Mouse (Mus musculus) myocyte (in vitro differentiated cells): ENCODE data around the gene Iqsec1. TPM values are rescaled to one million over a fixed set of nuclear protein-coding genes. Genes with fewer than 3 reads are reported as not detected.

ENCODE experiments used
- H3K27me3 ChIP-seq: one replicate; pipeline ENCODE4 v1.6.1; 2011; ENCODE audit not compliant: control insufficient read depth, insufficient read depth, insufficient read length
- H3K36me3 ChIP-seq: one replicate; pipeline ENCODE4 v1.6.1; 2011; ENCODE audit not compliant: control insufficient read depth, insufficient read depth
- H3K4me2 ChIP-seq: one replicate; pipeline ENCODE4 v1.6.1; 2011; ENCODE audit warnings: low read depth, control low read depth
- H3K4me3 ChIP-seq: one replicate; pipeline ENCODE4 v1.5.1; 2011; ENCODE audit warnings: mild to moderate bottlenecking, control low read depth, moderate library complexity
- H3K79me2 ChIP-seq: one replicate; pipeline ENCODE4 v1.6.1; 2011; ENCODE audit not compliant: control insufficient read depth, insufficient read depth
- H3ac ChIP-seq: one replicate; pipeline ENCODE4 v1.6.1; 2011; ENCODE audit not compliant: control insufficient read depth, insufficient read length
- CEBPB ChIP-seq: IDR thresholded peaks from 2 replicates; pipeline ENCODE4 v1.6.1; 2011; ENCODE audit warnings: mild to moderate bottlenecking, moderate library complexity; ENCODE audit not compliant: poor library complexity, insufficient read depth, severe bottlenecking
- E2F4 ChIP-seq: IDR thresholded peaks from one replicate; pipeline ENCODE4 v1.6.1; 2011; ENCODE audit warnings: mild to moderate bottlenecking, control low read depth, moderate library complexity; ENCODE audit not compliant: insufficient read depth
- MAX ChIP-seq: IDR thresholded peaks from one replicate; pipeline ENCODE4 v1.6.1; 2011; ENCODE audit warnings: low read depth, mild to moderate bottlenecking, control low read depth
- MYOD1 ChIP-seq, 3 experiments: IDR thresholded peaks; one replicate each; pipeline ENCODE4 v1.6.1; 2011; ENCODE audit warnings: control low read depth in 2 of 3, low read depth in 2 of 3, mild to moderate bottlenecking in 2 of 3, moderate library complexity in 1 of 3; ENCODE audit not compliant: insufficient read length in 2 of 3, control insufficient read depth in 1 of 3
- MYOG ChIP-seq, 3 experiments: IDR thresholded peaks; one replicate each; pipeline ENCODE4 v1.6.1; 2011; ENCODE audit warnings: control low read depth in 2 of 3, low read depth in 2 of 3, mild to moderate bottlenecking in 2 of 3; ENCODE audit not compliant: insufficient read length in 2 of 3, control insufficient read depth in 1 of 3, insufficient read depth in 1 of 3
- POLR2A ChIP-seq: IDR thresholded peaks from one replicate; pipeline ENCODE4 v1.6.1; 2011; ENCODE audit warnings: low read depth, mild to moderate bottlenecking, control low read depth, moderate library complexity; ENCODE audit not compliant: insufficient read length
- POLR2AphosphoS2 ChIP-seq: IDR thresholded peaks from one replicate; pipeline ENCODE4 v1.6.1; 2011; ENCODE audit warnings: low read depth, control low read depth; ENCODE audit not compliant: insufficient read length
- REST ChIP-seq: IDR thresholded peaks from one replicate; pipeline ENCODE4 v1.6.1; 2011; ENCODE audit warnings: mild to moderate bottlenecking, control low read depth, moderate library complexity; ENCODE audit not compliant: insufficient read depth, insufficient read length
- SRF ChIP-seq: IDR thresholded peaks from one replicate; pipeline ENCODE4 v1.6.1; 2011; ENCODE audit warnings: low read depth; ENCODE audit not compliant: control insufficient read depth, insufficient read length
- TCF12 ChIP-seq: IDR thresholded peaks from one replicate; pipeline ENCODE4 v1.6.1; 2011; ENCODE audit warnings: mild to moderate bottlenecking, control low read depth; ENCODE audit not compliant: poor library complexity, insufficient read depth, severe bottlenecking
- TCF3 ChIP-seq: IDR thresholded peaks from one replicate; pipeline ENCODE4 v1.6.1; 2011; ENCODE audit warnings: low read depth, control low read depth; ENCODE audit not compliant: insufficient read length
- USF1 ChIP-seq: IDR thresholded peaks from one replicate; pipeline ENCODE4 v1.6.1; 2011; ENCODE audit warnings: low read depth, mild to moderate bottlenecking, control low read depth, moderate library complexity
- polyA plus RNA-seq: library from polyadenylated mRNA; unstranded; fragments of >200 nt; fragmentation: generic; extraction: Trizol; gene quantifications from one replicate; pipeline ENCODE4 v1.2.1, GENCODE M21; 2012; ENCODE audit warnings: missing spikeins

Iqsec1 gene
- polyA plus RNA-seq, 1 experiment = 43.4 TPM

DNA sequence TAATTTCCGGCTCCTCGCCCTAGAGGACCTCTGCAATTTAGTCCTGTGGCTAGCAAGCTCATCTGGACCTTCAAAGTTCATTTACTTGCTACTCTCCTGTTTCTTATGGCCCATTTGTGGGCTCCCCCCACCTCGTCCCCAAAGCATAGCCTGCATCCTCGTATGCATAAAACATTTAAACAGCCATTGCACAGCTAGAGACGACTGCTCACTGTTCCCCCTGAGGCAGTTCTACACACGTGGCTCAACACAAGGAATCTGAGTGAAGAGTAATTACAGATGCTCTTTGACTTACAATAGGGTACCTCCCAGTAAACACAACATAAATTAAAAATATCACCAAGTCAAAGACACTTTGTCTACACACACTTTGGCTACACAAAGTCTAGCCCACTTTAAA is 88.2 kb downstream of the Iqsec1 start:
- H3K27me3 ChIP-seq = no peaks in the 10 kb centered on the region
- H3K36me3 ChIP-seq = no peaks in the 10 kb centered on the region
- H3K4me2 ChIP-seq = no peak overlapping the region
- no peak overlapping the region for H3K4me3 ChIP-seq
- no peaks in the 10 kb centered on the region for H3K79me2 ChIP-seq
- TF ChIP-seq CEBPB (no peak), MAX (no peak), E2F4 (no peak), POLR2AphosphoS2 (no peak), MYOG (IDR thresholded peaks at IDR 0.05; ENCODE audit: control insufficient read depth in 1 of 3, insufficient read depth in 1 of 3, insufficient read length in 2 of 3, low read depth in 2 of 3) (no peak), TCF3 (no peak), POLR2A (no peak), USF1 (no peak), REST (no peak), MYOD1 (IDR thresholded peaks at IDR 0.05; ENCODE audit: control insufficient read depth in 1 of 3, insufficient read length in 2 of 3, low read depth in 2 of 3) (no peak), TCF12 (no peak), SRF (no peak)
- no peak overlapping the region for H3ac ChIP-seq

DNA sequence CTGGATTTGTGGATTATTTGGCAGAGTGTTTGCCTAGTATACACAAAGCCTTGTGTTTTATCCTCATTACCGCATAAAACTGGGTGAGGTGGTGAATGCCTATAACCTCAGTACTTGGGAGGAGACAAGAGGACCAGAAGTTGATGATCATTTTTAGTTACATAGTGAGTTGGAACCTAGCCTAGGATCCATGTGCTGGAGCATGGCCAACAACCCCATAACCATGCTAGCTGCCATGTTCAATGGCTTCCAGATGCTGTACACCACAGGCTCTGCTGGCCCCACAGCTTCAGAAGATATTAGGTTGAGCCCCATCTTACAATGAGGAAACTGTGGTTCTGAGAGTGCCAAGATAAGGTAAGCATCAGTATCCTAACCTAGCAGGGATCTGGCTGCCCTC is 89.2 kb downstream of the Iqsec1 start:
- Histone ChIP-seq H3K4me3 (no peak overlapping the region), H3K36me3 (no peaks in the 10 kb centered on the region), H3K4me2 (no peak overlapping the region), H3ac (no peak overlapping the region), H3K79me2 (no peaks in the 10 kb centered on the region), H3K27me3 (no peaks in the 10 kb centered on the region)
- TF ChIP-seq MAX = no peak
- TF ChIP-seq CEBPB = no peak
- no peak for TF ChIP-seq TCF12
- no peak for TF ChIP-seq E2F4
- no peak for TF ChIP-seq POLR2A
- TF ChIP-seq TCF3 = no peak
- TF ChIP-seq REST = no peak
- no peak for TF ChIP-seq MYOD1 (IDR thresholded peaks at IDR 0.05; ENCODE audit: control insufficient read depth in 1 of 3, insufficient read length in 2 of 3, low read depth in 2 of 3)

DNA sequence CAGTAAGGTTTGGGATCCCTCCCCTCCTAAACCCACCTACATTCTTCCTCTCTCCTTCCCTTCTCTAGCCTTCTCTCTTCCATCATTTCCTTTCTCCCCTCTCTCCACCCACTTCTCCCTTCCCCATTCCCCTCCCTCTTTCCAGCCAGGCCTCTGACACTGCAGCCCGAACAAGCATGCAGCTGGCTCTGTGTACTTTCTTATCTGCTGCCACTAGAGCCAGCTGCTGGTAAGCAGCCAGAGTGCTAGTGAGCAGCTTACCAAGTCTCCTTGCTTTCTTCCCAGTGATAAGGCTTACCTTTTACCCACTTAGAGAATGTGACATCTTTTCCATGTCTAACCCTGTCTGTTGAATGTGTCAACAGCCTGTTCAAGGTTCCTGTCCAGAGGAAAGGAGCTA is 90.4 kb downstream of the Iqsec1 start:
- no peak for TF ChIP-seq SRF
- no peak for TF ChIP-seq CEBPB
- no peak for TF ChIP-seq MAX
- no peak for TF ChIP-seq REST
- no peak for TF ChIP-seq POLR2AphosphoS2
- no peak for TF ChIP-seq TCF12

DNA sequence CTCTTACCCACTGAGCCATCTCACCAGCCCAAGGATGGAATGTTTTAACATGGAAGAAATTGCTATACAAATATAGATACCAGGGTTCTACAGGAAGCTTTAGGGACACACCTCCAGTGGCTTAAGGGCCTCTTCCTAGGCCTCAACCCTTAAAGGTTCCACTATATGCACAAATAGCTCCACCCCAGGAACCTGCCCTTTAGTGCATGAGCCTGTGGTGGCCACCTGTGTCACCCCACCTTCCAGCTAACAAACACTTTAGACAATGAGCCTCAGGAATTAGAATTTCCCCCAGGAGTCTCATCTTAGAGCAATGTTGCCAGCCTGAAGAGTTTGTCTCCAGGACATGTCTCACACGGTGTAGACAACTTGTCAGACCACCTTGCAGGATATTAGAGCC is 96.1 kb downstream of the Iqsec1 start:
- Histone ChIP-seq H3K4me3 (no peak overlapping the region), H3K27me3 (no peaks in the 10 kb centered on the region), H3ac (no peak overlapping the region), H3K4me2 (no peak overlapping the region), H3K36me3 (no peaks in the 10 kb centered on the region), H3K79me2 (no peaks in the 10 kb centered on the region)
- TF ChIP-seq E2F4 = no peak
- no peak for TF ChIP-seq MYOG (IDR thresholded peaks at IDR 0.05; ENCODE audit: control insufficient read depth in 1 of 3, insufficient read depth in 1 of 3, insufficient read length in 2 of 3, low read depth in 2 of 3)
- no peak for TF ChIP-seq POLR2A
- TF ChIP-seq TCF3 = no peak
- no peak for TF ChIP-seq MYOD1 (IDR thresholded peaks at IDR 0.05; ENCODE audit: control insufficient read depth in 1 of 3, insufficient read length in 2 of 3, low read depth in 2 of 3)
- no peak for TF ChIP-seq USF1
- TF ChIP-seq CEBPB = no peak
- TF ChIP-seq SRF = no peak
- no peak for TF ChIP-seq POLR2AphosphoS2
- TF ChIP-seq TCF12 = no peak

More for the DNA sequence above, 90.4 kb downstream of the Iqsec1 start:
- Histone ChIP-seq H3ac (no peak overlapping the region), H3K36me3 (no peaks in the 10 kb centered on the region), H3K27me3 (no peaks in the 10 kb centered on the region), H3K4me3 (no peak overlapping the region), H3K4me2 (no peak overlapping the region), H3K79me2 (no peaks in the 10 kb centered on the region)

DNA sequence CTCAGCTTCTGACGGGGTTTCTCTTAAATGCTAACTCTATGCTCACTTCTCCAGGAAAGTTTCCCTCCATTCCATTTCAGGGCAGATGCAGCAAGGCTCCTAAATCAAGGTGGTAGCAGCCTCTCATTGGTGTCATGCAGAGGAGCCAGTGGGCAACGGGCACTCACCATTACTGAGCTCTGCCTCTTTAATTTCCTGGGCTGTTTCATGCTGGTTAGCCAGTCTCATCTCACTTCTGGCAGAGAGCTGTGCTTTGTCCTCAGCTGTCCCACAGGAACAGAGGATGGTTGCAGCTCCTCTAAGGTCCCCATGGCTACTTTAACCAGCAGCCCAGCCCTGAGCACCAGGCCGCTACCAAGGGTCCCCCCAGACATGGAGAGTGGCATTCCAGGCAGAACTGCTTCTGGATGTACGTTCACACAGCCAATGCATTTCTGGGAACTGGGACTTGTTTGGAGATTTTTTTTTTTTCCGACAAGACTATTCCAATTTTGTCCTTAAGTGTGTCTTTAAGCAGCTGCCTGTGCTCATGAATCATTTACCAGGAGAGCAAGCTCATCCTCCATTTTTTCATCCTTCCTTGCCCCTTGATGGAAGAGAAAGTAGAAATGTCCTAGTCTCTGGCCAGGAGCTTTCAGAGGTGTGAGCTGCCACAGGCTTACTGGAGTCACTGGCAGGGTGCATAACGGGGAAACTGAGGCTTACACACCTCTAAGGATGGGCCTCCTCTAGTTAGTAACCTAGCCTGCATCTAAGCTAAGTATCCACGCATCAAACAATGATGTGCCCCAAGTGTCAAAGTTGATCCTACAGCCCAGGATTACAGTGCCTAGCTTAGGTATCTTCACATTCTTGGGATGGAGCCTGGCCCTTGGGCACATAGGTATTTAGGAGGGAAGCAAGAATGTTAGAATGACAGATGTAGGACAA is 98.9 kb downstream of the Iqsec1 start:
- TF ChIP-seq POLR2AphosphoS2 (no peak), MAX (no peak), CEBPB (no peak), REST (no peak), TCF3 (no peak), E2F4 (no peak), TCF12 (no peak), POLR2A (no peak), MYOD1 (IDR thresholded peaks at IDR 0.05; ENCODE audit: control insufficient read depth in 1 of 3, insufficient read length in 2 of 3, low read depth in 2 of 3) (no peak), SRF (no peak), USF1 (no peak), MYOG (IDR thresholded peaks at IDR 0.05; ENCODE audit: control insufficient read depth in 1 of 3, insufficient read depth in 1 of 3, insufficient read length in 2 of 3, low read depth in 2 of 3) (no peak)
- Histone ChIP-seq H3K27me3 (no peaks in the 10 kb centered on the region), H3K4me3 (no peak overlapping the region), H3K4me2 (no peak overlapping the region), H3K79me2 (no peaks in the 10 kb centered on the region), H3ac (no peak overlapping the region), H3K36me3 (no peaks in the 10 kb centered on the region)
